Mouse (Mus musculus) left cerebral cortex, adult 9 months (tissue): ENCODE measurements at regions not wholly inside any gene's neighbourhood (a gene's known extent, or its start where the extent isn't known, plus 50 kb on each side); places are given as distances from the start of the nearest gene placed in this dataset.

Experiments
- DNase-seq, 2 experiments: peaks; one replicate each; pipeline ENCODE4 v3.0.0; 2022; ENCODE audit warnings: low spot score in 2 of 2

DNA sequence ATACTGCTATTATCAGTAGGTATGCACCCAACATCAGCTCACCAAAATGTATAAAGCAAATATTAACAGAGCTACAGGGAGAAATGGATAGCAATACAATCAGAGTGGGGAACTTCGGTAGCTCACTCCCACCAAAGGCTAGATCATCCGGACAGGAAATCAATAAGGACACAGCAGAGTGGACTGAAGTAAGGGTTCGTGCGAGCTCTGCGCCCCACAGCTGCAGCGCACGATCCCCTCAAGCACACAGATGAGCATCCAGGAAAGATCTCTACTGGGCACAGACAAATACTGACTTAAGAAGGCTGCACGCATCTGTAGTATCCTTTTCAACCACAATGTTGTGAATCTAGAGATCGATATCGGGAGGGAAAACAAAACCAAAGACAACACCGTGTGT, 517.5 kb upstream of the Adamts16 start:
- DNase-seq = no peak

- DNase-seq = no peak
Observed at GRCm38 (mm10) chr13:71350787-71351186, 509.2 kb upstream of the Adamts16 start.

- no peak for DNase-seq
Observed at GRCm38 (mm10) chr13:71342921-71343320, 501.3 kb upstream of the Adamts16 start.

GRCm38 (mm10) chr13:71338700-71339099, 497.1 kb upstream of the Adamts16 start:
- DNase-seq = no peak

DNA sequence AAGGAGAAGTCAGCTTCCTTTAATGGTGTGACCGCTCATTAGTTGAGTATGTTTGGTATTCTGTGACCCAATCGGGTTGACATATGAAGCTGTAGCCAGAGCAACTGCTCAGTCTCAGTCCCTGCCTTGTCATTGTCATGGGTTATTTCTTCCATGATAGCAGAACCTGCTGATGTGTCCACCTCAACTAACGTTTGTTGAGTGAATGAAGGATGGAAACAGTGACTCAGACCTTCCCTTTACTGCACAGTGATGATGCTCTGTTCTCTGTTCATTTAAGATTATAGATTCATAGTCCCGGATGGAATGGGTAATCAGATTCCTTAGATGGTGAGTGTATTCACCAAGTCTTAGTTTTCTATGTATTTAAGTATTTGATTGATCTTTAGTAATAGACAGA, 493.3 kb upstream of the Adamts16 start:
- DNase-seq = no peak

DNA sequence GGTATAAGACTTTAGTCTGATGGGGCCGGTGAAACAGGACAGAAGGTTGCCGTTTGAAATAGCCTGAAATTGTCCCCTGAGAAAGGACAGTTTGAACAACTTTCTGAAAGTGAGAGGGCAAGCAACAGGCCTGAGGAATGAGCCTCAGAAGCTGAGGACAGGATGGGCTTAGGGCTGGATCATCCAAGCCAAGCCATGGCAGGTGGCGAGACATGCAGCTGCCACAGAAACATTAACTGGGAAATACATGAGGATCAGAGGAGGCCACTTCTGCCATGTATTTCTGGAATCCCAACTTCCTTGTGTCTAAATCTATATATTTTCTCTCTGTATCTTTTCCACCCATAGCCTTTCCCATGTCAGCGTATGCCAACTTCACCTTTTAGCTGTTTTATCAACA, 491.5 kb upstream of the Adamts16 start:
- DNase-seq = no peak

DNA sequence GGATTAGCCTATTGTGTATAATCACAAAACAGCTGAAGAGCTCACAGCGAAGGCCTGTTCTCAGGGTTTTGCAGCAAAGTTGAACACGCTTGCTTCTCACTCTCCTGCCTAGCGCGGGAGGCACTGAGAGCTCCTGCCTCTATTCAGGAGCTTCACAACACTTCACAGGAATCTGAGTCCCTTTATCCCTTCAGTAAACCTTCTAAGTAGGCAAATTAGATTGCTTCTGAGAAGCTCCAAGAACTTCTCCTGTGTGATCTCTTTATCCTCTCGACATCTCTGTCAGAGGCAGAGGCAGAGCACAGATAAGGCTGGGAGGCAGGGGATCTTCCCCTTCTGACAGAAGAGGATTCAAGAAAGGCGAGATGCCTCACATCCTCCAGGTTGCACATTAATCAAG, 488.7 kb upstream of the Adamts16 start:
- DNase-seq = no peak

DNA sequence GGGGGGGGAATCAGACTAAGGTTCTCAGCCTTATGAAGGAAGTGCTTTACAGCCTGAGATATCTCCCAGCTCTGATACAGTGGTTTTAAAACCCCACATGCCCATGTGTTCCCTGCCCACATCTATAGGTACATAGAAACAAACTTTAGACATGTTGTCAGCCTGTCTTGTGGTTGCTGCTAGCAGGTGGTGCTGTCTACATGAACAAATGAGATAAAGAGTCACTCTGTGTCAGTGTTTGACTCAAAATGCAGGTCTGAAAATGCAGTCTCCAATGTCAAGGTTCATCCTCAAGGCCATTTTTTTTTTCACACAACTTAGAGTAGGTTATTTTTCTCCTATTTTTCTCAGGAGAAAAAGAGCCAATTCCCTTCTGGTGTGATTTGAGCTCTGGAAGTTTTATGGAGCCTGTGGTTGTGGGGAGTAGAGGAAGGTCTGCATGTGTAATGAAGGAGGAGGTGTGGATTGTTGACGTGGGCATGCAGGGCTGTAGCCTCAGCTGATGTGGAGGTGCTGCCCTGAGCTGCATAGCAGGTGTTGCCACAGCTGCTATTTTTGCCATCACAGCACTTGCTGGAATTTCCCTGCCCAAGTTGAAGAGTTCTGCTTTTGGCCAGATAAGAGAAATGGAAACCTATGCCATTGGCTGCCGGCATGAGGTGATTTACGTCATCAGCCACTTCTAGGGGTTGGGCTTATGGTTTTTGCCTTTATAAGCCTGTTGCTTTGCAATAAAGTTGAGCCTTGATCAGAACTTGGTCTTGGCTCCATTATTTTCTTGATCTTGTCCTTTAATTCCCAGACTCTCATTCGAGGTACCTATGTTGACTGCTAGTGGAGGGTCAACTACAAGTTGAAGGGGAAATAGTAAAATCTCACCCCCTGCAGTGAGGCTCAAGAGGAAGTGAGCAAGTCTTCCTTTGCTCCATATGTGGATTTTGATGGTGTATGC, 486.5 kb upstream of the Adamts16 start:
- no peak for DNase-seq

DNA sequence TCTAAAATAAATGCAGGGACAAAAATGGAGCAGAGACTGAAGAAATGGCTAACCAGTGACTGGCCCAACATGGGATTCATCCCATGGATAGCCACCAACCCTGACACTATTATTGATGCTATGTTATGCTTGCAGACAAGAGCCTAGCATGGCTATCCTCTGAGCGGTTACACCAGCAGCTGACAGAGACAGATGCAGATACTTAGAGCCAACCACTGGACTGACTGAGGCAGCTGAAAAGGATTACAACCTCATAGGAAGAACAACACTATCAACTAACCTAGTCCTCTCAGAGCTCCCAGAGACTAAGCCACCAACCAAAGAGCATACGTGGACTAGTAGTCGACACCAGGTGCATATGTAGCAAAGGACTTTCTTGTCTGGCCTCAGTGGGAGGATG, 478.9 kb upstream of the Adamts16 start:
- DNase-seq = no peak

GRCm38 (mm10) chr13:71303956-71304355, 462.3 kb upstream of the Adamts16 start:
- no peak for DNase-seq

DNA sequence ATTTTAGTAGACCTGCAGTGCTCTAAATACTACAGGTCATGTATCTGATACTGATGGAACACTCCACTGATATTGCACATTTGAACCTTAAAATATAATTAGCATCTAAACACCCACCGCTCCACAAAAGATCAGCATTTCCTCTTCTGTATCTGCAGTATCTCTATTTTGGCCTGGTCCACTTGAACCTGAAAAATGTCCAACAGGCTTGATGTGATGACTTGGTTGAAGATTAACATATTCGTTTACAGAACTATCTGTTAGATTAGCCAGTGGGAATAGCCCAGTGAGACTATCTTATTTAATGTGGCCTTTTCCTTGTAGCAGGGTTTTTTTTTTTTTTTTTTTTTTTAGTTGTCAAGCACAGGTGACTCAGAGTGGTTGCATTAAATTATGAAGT, 434.4 kb upstream of the Adamts16 start:
- DNase-seq = no peak

DNA sequence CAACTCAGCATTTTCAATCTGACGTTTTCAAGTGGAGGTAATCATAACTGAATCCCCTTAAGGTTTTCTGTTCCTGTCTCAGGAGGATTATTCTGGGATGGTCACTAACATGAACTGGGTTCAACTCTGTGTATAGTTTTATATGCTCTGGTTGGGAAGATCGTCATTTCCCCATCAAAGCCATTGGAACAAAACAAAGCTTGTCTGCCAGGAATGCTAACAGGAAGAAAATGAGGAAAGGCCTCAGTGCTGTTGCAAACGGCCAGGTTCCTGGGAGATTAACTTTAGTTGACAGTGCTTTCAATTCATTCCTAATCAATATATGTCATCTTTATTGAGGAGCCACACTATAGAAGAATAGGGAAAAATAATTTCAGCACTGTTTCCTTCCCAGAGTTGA, 432.5 kb upstream of the Adamts16 start:
- DNase-seq = no peak

DNA sequence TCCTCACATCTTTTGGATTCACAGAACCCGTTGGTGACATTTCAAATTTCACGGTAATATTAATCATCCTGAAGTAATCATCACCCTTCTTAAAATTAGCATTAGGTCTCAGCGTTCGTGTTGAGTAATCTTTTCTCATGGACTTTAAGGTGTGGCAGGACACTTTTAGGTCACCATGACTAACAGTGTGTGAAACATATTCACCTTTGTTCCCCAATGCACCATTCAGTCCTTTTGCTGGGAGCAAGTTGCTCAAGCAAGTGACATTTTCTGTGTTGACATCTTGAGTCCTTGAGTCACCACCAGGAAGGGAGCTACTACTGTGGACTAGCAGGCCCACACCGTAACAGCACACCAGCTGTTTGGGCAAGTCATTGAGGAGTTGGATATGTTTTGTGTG, 431.9 kb upstream of the Adamts16 start:
- DNase-seq = no peak

- no peak for DNase-seq
Observed at GRCm38 (mm10) chr13:71273067-71273466, 431.5 kb upstream of the Adamts16 start.

DNA sequence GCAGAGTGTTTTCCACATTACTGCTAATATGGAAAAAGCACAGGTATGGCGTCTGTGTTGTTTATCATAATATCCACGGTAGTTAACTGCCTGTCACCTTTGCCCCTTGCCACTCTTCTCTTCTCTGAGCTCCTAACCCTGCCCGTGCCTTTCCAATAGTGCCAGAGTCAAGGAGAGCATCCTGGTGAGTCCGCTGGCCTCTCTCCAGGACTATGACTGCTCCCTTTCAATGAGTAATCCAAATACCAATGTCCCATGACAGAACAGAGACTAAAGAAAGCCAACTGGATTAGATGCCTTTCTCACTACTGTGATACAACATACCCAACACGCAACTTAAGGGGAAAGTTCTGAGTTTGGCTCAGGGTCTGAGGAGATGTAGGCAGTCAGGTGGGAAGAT, 430.8 kb upstream of the Adamts16 start:
- DNase-seq = no peak

GRCm38 (mm10) chr13:71271727-71272418, 430.3 kb upstream of the Adamts16 start:
- no peak for DNase-seq

GRCm38 (mm10) chr13:71270370-71270769, 428.8 kb upstream of the Adamts16 start:
- no peak for DNase-seq

GRCm38 (mm10) chr13:71269496-71269895, 427.9 kb upstream of the Adamts16 start:
- DNase-seq = no peak

DNA sequence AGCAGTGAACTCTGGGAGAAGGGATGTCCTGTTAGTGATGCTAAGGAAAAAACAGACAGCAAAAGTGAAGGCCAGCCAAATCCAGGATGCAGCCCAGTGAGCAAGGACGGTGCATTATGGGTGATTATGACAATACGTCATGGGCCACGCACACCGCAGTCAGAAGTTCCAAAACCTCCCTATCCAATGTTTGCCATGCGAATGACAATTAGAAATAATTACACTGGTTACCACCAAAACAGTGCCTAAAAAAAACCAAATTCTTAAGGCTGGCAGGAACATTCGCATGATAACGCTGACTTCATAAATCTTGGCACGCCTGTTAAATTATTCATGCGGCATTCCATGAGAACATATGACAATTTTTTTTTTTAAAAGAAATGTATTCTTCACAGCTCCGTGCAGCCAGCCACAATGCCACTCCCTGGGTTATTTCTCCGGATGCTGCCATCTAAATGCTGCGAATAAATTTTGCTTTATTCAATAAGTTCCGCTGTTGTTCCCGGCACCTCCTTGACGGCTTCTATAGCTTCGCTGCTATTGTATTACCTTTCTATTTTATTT, 421.8 kb upstream of the Adamts16 start:
- DNase-seq = no peak

DNA sequence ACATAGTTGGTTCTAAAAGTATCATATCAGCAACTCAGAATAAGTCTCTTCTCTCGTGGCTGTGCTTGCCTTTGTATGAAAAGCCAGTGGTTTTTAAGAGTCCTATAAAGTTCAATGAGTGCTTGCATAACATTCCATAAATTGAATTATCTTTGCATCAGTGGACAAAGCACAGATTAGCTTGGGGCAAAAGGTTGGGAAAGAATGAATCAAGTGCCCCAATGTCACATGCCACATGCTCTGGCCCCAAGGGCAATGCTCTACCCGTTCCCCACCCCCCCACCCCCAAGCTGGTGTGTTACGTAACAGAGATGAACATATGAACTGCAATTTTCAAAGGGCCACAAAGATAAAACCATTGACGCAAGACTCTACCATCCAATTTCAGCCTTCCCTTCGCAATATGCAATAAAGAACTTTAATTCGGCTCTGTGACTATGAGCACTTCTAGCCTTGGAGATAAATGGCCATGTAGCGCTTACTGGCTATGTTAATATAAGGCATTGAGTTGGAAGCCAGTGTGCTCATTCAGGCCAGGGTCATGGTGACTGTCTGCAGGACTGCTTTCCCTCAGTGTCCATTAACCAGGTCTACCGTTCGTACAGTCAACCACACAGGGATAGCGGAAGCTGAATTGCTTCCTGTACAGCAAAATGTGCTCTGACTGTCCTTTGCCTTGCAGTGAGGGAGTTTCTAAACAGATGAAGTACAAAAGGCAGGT, 421.1 kb upstream of the Adamts16 start:
- DNase-seq = no peak

GRCm38 (mm10) chr13:71254016-71254415, 412.4 kb upstream of the Adamts16 start:
- no peak for DNase-seq
